Mouse (Mus musculus) right cerebral cortex, postnatal 25 days (tissue): ENCODE measurements around the gene Cd276.

Experiments
- DNase-seq: peaks from one replicate; pipeline ENCODE4 v3.0.0; 2022

Cd276 gene

GRCm38 (mm10) chr9:58549694-58550093 lies 5.5 kb downstream of the Cd276 start:
- DNase-seq = no peak

- DNase-seq = no peak
These were observed 6.3 kb downstream of the Cd276 start for GRCm38 (mm10) chr9:58548897-58549296.

- peak; percentile 56 for DNase-seq
These were observed 8.4 kb downstream of the Cd276 start for GRCm38 (mm10) chr9:58546630-58547360.

GRCm38 (mm10) chr9:58545428-58545827 lies 9.8 kb downstream of the Cd276 start:
- DNase-seq = no peak

- DNase-seq = peak; percentile 62
These were observed 10.3 kb downstream of the Cd276 start for GRCm38 (mm10) chr9:58544879-58545324.

- peak; percentile 68 for DNase-seq
These were observed 13.3 kb downstream of the Cd276 start for GRCm38 (mm10) chr9:58541895-58542338.

GRCm38 (mm10) chr9:58539886-58540285 lies 15.4 kb downstream of the Cd276 start:
- DNase-seq = peak; percentile 32

- no peak for DNase-seq
These were observed 17.5 kb downstream of the Cd276 start for GRCm38 (mm10) chr9:58537774-58538173.

GRCm38 (mm10) chr9:58535447-58536134 lies 19.6 kb downstream of the Cd276 start:
- DNase-seq = no peak

GRCm38 (mm10) chr9:58534766-58535165 lies 20.5 kb downstream of the Cd276 start:
- DNase-seq = no peak

GRCm38 (mm10) chr9:58533322-58533721 lies 21.9 kb downstream of the Cd276 start:
- no peak for DNase-seq

- no peak for DNase-seq
These were observed 23.0 kb downstream of the Cd276 start for GRCm38 (mm10) chr9:58532236-58532635.

GRCm38 (mm10) chr9:58530407-58530806 lies 24.8 kb downstream of the Cd276 start:
- no peak for DNase-seq

- DNase-seq = no peak
These were observed 27.4 kb downstream of the Cd276 start for GRCm38 (mm10) chr9:58527841-58528240.

- DNase-seq = no peak
These were observed 30.1 kb downstream of the Cd276 start for GRCm38 (mm10) chr9:58525108-58525507.

GRCm38 (mm10) chr9:58521883-58522423 lies 33.3 kb downstream of the Cd276 start:
- DNase-seq = no peak

GRCm38 (mm10) chr9:58520816-58521581 lies 34.2 kb downstream of the Cd276 start:
- no peak for DNase-seq

GRCm38 (mm10) chr9:58519953-58520352 lies 35.3 kb downstream of the Cd276 start:
- DNase-seq = no peak

- DNase-seq = no peak
These were observed 37.1 kb downstream of the Cd276 start for GRCm38 (mm10) chr9:58517866-58518750.

GRCm38 (mm10) chr9:58516480-58516879 lies 38.8 kb downstream of the Cd276 start:
- no peak for DNase-seq

- DNase-seq = no peak
These were observed 41.5 kb downstream of the Cd276 start for GRCm38 (mm10) chr9:58513749-58514148.

GRCm38 (mm10) chr9:58510452-58510851 lies 44.8 kb downstream of the Cd276 start:
- DNase-seq = no peak
